Mouse (Mus musculus): ENCODE results near the gene Cox20. TPM values are rescaled to one million over a fixed set of nuclear protein-coding genes. Genes with fewer than 3 reads are reported as not detected.
"Not testable (repeated sequence)": the region's sequence is repeated elsewhere in the genome, so short reads cannot be mapped to it uniquely, and the experiment has no call there.

Cox20 gene
- 133 and 135 TPM in 2 replicates for polyA plus RNA-seq (2015; fragmentation: Nextera tagmentation; extraction: Ambion mirVana)

DNA sequence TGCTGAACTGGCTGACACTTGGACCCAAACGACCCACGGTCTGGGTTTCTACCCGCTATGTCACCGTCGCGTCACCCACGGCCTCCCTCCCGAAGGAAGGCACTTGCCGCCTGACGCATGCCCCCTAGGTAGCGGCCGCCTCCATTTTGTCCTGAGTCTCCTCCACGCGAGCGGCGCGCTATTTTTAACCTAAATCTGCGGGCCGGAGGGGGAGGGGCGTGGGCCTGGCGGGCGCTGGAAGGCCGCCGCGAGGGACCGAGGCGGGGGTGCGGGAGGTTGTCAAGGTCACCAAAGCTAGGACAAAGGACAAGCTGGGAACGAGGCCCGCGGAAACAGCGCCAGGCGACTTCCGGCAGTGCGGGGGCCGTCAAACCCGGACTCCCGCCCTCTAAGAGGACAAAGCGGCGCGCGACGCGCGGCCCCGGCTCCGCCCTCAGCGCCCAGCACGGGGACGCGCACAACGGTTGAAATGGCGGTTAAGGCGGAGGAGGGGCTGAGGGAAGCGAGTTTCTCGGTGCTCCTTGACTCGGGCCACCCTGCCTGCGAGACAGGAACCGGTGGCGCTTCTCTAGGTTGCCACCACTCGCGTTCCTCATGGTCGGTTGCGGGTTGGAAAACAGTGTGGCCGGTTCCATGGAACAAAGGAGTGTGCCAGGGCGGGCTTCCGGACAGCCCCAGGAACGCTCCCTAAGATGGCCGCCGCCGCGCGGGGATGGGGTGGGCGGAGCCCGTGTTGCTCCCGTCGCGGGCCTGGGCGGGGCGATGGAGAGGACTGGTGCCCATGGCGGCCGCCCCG is at the start of gene Cox20:
TSS of gene Cox20 (plus strand) at position 742 of the 796 bp plus-strand sequence.
- Histone ChIP-seq H3K9ac (peak within 1 kb of the TSS; percentile 85), H3K27ac (peak within 1 kb of the TSS; percentile 100), H3K4me3 (peak within 1 kb of the TSS; percentile 65), H3K4me2 (replicated peaks) (peak within 1 kb of the TSS; percentile 78), H3K4me1 (peaks cover 38% of the 10 kb centered on the region), H3K27me3 (no peaks in the 10 kb centered on the region), H3K9me3 (no peaks in the 10 kb centered on the region), H3K36me3 (peaks cover 30% of the 10 kb centered on the region)
- ATAC-seq (ENCODE audit: low FRiP score, low read depth): peak; percentile 95
- WGBS: under 1% methylated on average over 82 of the region's 83 CpGs

DNA sequence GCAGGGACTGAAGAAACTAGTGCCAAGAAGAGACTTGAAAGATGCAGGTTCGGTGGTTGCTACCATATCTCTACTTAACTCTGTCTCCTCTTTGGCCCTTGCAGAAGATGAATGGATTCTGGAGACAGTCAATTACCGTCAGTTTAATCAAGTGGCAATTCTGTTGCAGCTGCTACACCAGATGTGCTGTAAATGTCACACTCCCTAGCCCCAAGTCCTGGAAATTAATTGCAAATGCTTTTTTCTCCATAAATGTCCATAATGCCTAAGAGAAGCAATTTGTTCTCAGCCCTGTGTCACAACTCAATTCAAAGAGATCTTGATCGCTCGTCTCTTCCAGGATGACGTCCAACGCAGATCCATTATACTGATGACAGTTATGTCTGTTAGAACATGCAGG is 48.3 kb upstream of the Cox20 start:
- Histone ChIP-seq H3K36me3 (no peaks in the 10 kb centered on the region), H3K9me3 (no peaks in the 10 kb centered on the region), H3K27me3 (no peaks in the 10 kb centered on the region), H3K4me1 (no peaks in the 10 kb centered on the region), H3K9ac (no peak overlapping the region), H3K4me2 (replicated peaks) (no peak overlapping the region), H3K4me3 (no peak overlapping the region), H3K27ac (no peak overlapping the region)
- 30% methylated on average over 6 of the region's 6 CpGs for WGBS
- no peak for ATAC-seq (ENCODE audit: low FRiP score, low read depth)

DNA sequence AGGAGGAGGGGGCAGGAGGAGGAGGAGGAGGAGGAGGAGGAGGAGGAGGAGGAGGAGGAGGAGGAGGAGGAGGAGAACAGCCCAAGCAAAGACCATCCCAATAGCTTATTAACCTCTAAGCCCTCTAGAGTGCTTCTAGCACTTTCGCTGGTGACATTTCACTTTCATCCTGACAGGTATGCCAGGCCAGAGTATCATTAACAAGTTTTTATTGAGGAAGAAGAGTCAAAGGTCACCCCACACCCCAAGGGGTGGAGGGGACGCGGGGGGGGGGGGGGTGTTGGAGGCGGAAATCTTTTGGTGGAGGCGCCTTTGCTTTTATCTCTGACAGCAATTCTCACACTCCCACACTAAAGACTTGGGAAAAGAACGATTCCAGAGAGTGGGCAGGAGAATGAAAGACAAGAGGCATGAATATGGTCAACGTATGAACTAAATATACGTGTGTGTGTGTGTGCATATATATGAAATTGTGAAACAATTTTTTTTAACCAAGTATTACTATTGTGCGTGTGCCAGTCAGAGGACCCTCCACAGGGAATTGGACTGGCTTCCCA is 43.7 kb upstream of the Cox20 start:
- WGBS: 12% methylated on average over 9 of the region's 9 CpGs
- no peak overlapping the region for H3K27ac ChIP-seq
- no peak for ATAC-seq (ENCODE audit: low FRiP score, low read depth)

DNA sequence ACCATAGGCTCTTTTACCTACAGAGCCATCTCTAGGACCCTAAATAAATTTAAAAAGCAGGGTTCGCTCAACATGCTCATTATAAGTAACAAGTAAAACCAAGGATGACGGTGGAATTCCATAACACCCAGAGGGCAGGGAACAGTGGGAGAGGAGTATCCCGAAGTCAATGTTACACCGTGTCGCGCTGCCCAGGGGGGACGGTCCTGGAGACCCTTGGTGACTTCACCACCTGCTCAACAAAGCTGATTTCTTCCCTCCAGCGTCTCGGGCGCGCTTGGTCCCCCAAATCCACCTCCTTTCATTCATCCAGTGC is 43.2 kb upstream of the Cox20 start:
- peak; percentile 45; the same call in 1 of the 2 replicates for ATAC-seq (ENCODE audit: low FRiP score, low read depth)
- H3K4me2 ChIP-seq (replicated peaks): peak overlapping the region; percentile 78
- H3K36me3 ChIP-seq: no peaks in the 10 kb centered on the region
- H3K27me3 ChIP-seq: peaks cover 8% of the 10 kb centered on the region; the same call in 1 of the 2 replicates
- no peak overlapping the region for H3K27ac ChIP-seq
- peak overlapping the region; percentile 67 for H3K4me3 ChIP-seq
- peaks cover 4% of the 10 kb centered on the region; the same call in 1 of the 2 replicates for H3K4me1 ChIP-seq
- 4% methylated on average over 11 of the region's 11 CpGs for WGBS
- H3K9me3 ChIP-seq: no peaks in the 10 kb centered on the region
- peak overlapping the region; percentile 84 for H3K9ac ChIP-seq

More for the DNA sequence above, 43.7 kb upstream of the Cox20 start:
- Histone ChIP-seq H3K9me3 (no peaks in the 10 kb centered on the region), H3K9ac (no peak overlapping the region), H3K27me3 (peaks cover 8% of the 10 kb centered on the region; the same call in 1 of the 2 replicates), H3K4me2 (replicated peaks) (peak overlapping the region; percentile 78), H3K4me3 (peak overlapping the region; percentile 67), H3K36me3 (no peaks in the 10 kb centered on the region), H3K4me1 (peaks cover 4% of the 10 kb centered on the region; the same call in 1 of the 2 replicates)

DNA sequence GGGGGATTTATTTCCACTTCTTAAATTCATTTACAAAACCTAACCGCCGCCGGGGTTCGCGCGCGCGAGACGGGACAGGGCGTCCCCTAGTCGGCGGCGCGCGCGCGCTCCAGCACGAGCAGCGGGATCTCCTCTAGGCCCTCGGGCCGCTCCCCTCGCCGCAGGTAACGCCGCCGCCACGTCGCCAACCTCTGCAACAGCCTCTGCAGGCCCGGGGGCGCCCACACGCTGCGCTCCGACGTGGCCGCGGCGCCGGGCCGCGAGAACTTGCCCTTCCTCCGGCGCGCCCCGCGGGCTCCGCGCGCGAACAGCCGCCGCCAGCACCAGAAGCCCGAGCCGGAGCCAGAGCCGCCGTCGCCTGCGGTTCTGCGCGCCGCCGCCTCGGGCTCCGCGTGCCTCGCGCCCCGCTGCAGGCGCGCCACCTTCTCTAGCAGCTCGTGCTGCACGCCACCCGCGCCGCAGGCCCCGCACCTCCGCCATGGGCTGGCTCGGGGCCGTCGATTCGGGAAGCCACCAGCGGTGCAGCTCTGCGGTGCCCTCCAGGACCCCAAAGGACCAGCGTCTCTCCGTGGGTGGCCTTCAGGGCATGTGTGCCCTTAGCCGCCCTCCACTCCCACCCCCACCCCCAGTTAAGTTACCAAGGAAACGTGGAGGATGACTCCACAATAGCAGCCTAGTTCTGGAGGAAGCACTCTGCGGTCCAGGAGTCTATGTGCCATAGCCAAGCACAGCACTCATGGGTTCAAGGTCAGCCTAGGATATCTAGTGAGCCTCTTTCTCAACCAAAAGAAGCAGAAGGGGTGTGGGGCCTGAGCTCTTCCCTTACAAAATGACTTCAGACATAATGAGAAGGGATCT is 42.6 kb upstream of the Cox20 start:
- peak; percentile 91 for ATAC-seq (ENCODE audit: low FRiP score, low read depth)
- Histone ChIP-seq H3K4me2 (replicated peaks) (peak overlapping the region; percentile 78), H3K9ac (peak overlapping the region; percentile 84), H3K27me3 (peaks cover 8% of the 10 kb centered on the region; the same call in 1 of the 2 replicates), H3K4me3 (peak overlapping the region; percentile 67), H3K4me1 (peaks cover 4% of the 10 kb centered on the region; the same call in 1 of the 2 replicates), H3K36me3 (no peaks in the 10 kb centered on the region), H3K27ac (peak overlapping the region; percentile 69), H3K9me3 (no peaks in the 10 kb centered on the region)
- WGBS: under 1% methylated on average over 81 of the region's 87 CpGs

DNA sequence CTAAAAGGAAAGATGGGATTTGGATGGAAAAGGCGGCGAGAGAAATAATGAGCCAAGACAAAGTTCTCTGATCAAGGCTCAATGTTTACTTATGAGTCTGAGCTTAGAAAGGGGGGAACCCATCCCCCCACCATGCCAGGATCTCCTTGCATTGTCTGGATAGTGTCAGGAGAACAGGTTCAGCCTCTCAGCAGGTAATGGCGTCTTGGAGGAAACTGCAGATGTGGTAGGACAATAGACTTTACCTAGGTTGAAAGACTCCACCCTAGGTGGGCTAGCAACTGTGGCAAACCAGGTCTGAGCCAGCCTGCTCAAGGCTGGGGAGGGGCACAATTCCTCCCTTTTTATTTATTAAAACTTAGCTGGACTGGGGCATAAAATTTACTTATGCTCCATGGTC is 35.6 kb upstream of the Cox20 start:
- H3K9ac ChIP-seq; H3K27ac ChIP-seq; H3K4me1 ChIP-seq; H3K27me3 ChIP-seq; ATAC-seq (ENCODE audit: low FRiP score, low read depth); H3K4me2 ChIP-seq (replicated peaks); H3K9me3 ChIP-seq; H3K4me3 ChIP-seq; H3K36me3 ChIP-seq: not testable (repeated sequence)
- WGBS: 82% methylated on average over 3 of the region's 3 CpGs

DNA sequence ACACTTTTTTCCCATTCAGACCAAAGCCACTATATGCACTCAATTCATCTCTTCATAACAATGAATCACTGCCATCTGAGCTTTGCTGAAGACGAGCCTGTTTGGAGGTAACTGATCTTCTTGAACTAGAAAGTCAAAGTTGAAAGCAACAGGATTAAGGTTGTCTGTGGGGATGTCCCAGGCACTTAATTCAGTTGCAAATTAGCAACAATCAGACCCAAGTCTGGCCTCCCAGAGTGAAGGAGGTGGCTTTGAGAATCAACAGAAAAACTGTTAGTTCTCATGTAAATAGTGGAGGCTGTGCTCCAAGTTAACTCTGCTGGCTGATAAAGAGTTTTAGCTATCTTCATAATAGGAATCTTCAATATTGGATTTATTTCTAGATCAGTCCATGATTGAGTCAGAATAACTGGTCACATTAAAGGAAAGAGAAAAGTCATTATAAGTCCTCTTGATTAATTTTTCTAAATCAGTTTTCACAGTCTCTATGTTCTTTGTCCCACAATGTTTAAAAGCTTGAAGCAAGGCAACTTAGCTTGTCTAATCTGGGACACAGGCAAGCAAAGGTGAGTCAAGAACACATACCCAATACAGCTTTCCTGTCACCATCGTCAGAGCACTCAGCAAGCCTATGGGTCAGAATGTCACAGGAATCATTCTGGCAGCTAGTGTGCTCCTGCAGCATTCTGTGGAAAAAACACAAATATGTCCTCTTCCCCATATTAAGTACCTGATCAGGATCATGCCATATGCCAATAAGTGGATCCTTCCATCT is 34.8 kb upstream of the Cox20 start:
- H3K36me3 ChIP-seq: no peaks in the 10 kb centered on the region
- H3K27ac ChIP-seq: no peak overlapping the region
- no peaks in the 10 kb centered on the region for H3K4me1 ChIP-seq
- no peak overlapping the region for H3K4me2 ChIP-seq (replicated peaks)
- WGBS: 67% methylated on average over 2 of the region's 2 CpGs
- H3K9ac ChIP-seq: no peak overlapping the region
- H3K27me3 ChIP-seq: no peaks in the 10 kb centered on the region
- ATAC-seq (ENCODE audit: low FRiP score, low read depth): no peak
- no peak overlapping the region for H3K4me3 ChIP-seq
- H3K9me3 ChIP-seq: 0 out of 2 replicates have a peak, but pooled peaks cover 6% of the 10 kb centered on the region

DNA sequence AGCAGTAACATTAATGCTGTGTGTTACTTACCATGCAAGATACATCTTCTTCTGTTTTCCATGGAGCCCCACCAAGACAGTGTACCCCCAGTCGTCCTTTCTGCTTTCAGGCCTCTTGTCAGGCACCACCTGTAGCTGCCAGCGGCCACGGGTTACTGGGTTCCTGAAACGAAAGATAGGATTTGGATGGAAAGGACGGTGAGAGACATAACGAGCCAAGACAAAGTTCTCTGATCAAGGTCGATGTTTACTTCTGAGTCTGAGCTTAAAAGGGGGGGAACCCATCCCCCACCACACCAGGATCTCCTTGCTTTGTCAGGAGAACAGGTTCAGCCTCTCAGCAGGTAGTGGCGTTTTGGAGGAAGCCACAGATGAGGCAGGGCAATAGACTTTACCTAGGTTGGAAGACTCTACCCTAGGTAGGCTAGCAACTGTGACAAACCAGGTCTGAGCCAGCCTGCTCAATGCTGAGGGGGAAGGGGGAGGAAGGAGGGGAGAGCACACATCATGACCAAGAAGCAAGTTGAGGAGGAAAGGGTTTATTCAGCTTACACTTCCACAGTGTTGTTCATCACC is 31.2 kb upstream of the Cox20 start:
- Histone ChIP-seq H3K27me3 (no peaks in the 10 kb centered on the region), H3K27ac (no peak overlapping the region), H3K4me1 (no peaks in the 10 kb centered on the region), H3K9ac (no peak overlapping the region), H3K9me3 (0 out of 2 replicates have a peak, but pooled peaks cover 6% of the 10 kb centered on the region), H3K4me3 (no peak overlapping the region), H3K36me3 (no peaks in the 10 kb centered on the region), H3K4me2 (replicated peaks) (no peak overlapping the region)
- 62% methylated on average over 8 of the region's 8 CpGs for WGBS
- no peak for ATAC-seq (ENCODE audit: low FRiP score, low read depth)

DNA sequence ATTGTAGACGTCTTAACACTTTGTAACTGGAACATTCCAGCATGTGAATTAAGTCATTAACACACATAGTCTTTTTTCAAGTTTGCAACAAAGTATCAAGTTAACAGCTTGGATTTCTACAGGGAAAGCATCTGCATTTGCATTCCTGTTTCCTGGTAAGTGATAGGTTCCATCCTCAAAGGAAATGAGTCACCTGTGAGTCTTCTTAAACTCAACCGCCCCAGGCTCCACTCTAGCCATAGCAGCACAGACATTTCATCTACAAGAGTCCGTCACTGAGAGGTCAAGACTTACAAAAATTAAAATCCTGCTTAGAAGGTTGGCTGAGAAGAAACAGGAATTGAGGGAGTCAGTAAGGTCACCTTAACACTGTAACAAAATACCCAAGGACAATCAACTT is 27.2 kb upstream of the Cox20 start:
- 73% methylated on average over 3 of the region's 3 CpGs for WGBS
- ATAC-seq (ENCODE audit: low FRiP score, low read depth): no peak
- Histone ChIP-seq H3K27ac (no peak overlapping the region), H3K9ac (no peak overlapping the region), H3K4me3 (no peak overlapping the region), H3K9me3 (no peaks in the 10 kb centered on the region), H3K4me1 (no peaks in the 10 kb centered on the region), H3K27me3 (no peaks in the 10 kb centered on the region), H3K36me3 (no peaks in the 10 kb centered on the region), H3K4me2 (replicated peaks) (no peak overlapping the region)

DNA sequence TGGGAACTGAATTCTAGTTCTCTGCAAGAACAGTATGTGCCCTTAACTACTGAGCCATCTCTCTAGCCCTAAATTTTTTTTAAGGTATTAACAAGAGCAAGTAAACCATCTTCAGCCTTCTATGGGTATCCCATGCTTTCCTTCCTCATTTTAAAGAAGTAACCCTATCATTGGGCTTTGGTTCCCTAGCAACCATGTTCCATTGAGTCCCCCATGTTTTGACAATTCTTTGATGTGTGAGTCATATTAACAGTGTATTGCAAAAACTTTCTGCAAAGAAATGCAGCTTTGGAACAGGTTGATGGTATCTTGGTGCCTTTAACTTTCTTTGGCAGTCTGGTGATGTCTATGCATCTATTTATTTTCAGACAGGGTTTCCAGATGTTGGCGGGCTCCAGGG is 24.9 kb upstream of the Cox20 start:
- 94% methylated on average over 1 of the region's 1 CpGs for WGBS
- no peak for ATAC-seq (ENCODE audit: low FRiP score, low read depth)
- Histone ChIP-seq H3K9me3 (no peaks in the 10 kb centered on the region), H3K27me3 (no peaks in the 10 kb centered on the region), H3K4me1 (peaks cover 5% of the 10 kb centered on the region; the same call in 1 of the 2 replicates), H3K4me2 (replicated peaks) (no peak overlapping the region), H3K9ac (no peak overlapping the region), H3K36me3 (no peaks in the 10 kb centered on the region), H3K27ac (no peak overlapping the region), H3K4me3 (no peak overlapping the region)

DNA sequence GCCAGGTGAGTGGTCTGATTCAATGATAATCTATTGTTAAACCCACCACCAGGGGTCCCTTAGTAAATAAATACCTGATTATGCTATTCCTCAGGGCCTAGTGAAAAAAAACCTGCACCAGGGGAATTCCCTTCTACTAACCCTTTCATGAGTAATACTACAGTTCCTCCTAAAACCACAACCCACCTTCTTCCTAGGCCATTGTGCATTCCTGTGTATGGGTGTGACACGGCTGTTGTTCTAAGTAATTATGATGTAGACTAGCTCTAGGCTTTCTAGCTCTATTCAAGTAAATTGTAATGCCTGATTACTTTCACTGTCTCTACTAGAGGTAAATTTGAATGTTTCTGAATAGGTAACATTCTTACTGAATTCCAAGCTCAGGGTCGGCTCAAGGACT is 17.7 kb upstream of the Cox20 start:
- not testable (repeated sequence) for H3K4me1 ChIP-seq; H3K27ac ChIP-seq; H3K9ac ChIP-seq; H3K4me3 ChIP-seq; ATAC-seq (ENCODE audit: low FRiP score, low read depth); H3K4me2 ChIP-seq (replicated peaks); H3K27me3 ChIP-seq; H3K36me3 ChIP-seq
- 90% methylated on average over 2 of the region's 2 CpGs for WGBS
- peaks cover 11% of the 10 kb centered on the region; the same call in 1 of the 2 replicates for H3K9me3 ChIP-seq

All from limb, embryonic 13.5 days (tissue).